Comparison of ENCODE assay signal across 22 mouse cellular contexts in the genomic region with DNA sequence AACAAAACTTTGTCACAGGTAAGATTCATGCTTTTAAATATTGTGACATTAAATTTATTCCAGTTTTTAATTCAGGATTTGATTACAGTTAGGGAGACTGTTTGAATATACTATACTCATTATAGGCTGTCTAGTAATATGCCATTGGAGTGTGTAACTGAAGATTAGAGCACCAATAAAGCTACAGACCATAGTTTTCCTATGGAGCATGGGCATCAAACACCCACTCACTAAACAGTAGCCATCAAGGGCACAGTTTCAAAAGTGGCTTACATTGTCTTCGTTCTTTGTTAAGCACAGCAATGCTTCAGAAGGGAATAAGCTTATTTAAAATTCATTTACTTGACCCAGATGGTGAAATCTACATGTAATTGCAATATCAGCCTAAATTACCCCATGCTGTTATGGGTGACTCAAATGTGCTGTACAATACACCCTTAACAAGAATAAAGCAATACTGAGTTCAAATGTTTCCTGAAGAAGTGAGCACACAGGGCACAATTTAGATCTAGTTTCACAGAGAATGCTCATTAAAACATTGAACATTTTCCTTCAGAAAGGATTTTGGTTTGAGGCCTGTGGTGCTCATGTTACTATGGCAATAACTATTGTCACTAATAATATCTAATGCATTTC.
DNase-seq lines count a peak whose midpoint lies in the region; ATAC-seq lines count a peak whose summit lies in the region.
"Had no signal": no experiment of that assay in that cellular context is flagged by ENCODE, and none has a peak within 500 bp of the region (broad histone marks: within the 10 kb centered on the region; RNA-seq: fewer than 3 reads in every experiment).

No protein-coding gene starts in this region.

- H3K4me2 ChIP-seq in forebrain, embryonic 14.5 days (ENCODE audit: low read length): no peak overlapping the region
- H3K4me2 ChIP-seq in forebrain, embryonic 11.5 days (ENCODE audit: low read depth, low read length, severe bottlenecking): no peak overlapping the region
- H3K4me2 ChIP-seq in hindbrain, embryonic 12.5 days (replicated peaks): no peak overlapping the region
- no peak overlapping the region for H3K4me2 ChIP-seq in midbrain, embryonic 13.5 days (replicated peaks)
- no peak overlapping the region for H3K4me2 ChIP-seq in neural tube, embryonic 15.5 days
- H3K4me2 ChIP-seq: embryonic facial prominence, embryonic 15.5 days; heart, embryonic 11.5 days had no signal

- H3K9ac ChIP-seq in forebrain, embryonic 14.5 days (ENCODE audit: low read length): no peak overlapping the region
- H3K9ac ChIP-seq in forebrain, embryonic 11.5 days (ENCODE audit: low read length): no peak overlapping the region
- no peak overlapping the region for H3K9ac ChIP-seq in hindbrain, embryonic 12.5 days
- no peak overlapping the region for H3K9ac ChIP-seq in midbrain, embryonic 13.5 days (replicated peaks)
- no peak overlapping the region for H3K9ac ChIP-seq in neural tube, embryonic 15.5 days (replicated peaks)
- H3K9ac ChIP-seq: embryonic facial prominence, embryonic 15.5 days; liver, postnatal 0 days had no signal

- DNase-seq in forebrain, embryonic 14.5 days (ENCODE audit: low spot score): peak; percentile 33
- no peak for DNase-seq in forebrain, embryonic 11.5 days (ENCODE audit: low spot score)
- DNase-seq in frontal cortex, adult 2 months (ENCODE audit: extremely low spot score in 1 of 2, low spot score in 1 of 2): no peak
- DNase-seq in natural killer cell, adult 2 months (ENCODE audit: low spot score in 2 of 2): no peak
- DNase-seq: adrenal gland, postnatal 14 days; cerebellum, adult 2 months; cerebellum, postnatal 36 days; heart, postnatal 10 days; kidney, adult 2 months; kidney, postnatal 36 days; layer of hippocampus, adult 9-11 months; liver, postnatal 0 days; lung, postnatal 10 days; thymus, postnatal 25 days had no signal

- no peak for ATAC-seq in forebrain, embryonic 14.5 days
- ATAC-seq in forebrain, embryonic 11.5 days (replicated peaks; ENCODE audit: low FRiP score): no peak
- 0 out of 2 replicates have a peak, but pooled peaks have one; percentile 50 for ATAC-seq in hindbrain, embryonic 12.5 days (ENCODE audit: low FRiP score)
- peak; percentile 76 for ATAC-seq in midbrain, embryonic 13.5 days
- peak; percentile 84 for ATAC-seq in neural tube, embryonic 15.5 days (ENCODE audit: low FRiP score)
- ATAC-seq: activated CD4-positive, CD25-positive, alpha-beta regulatory T cell, adult 4 months; liver, postnatal 0 days had no signal

- no peaks in the 10 kb centered on the region for H3K4me1 ChIP-seq in forebrain, embryonic 14.5 days (ENCODE audit: control insufficient read depth, insufficient read depth, low read length)
- H3K4me1 ChIP-seq in forebrain, embryonic 11.5 days (replicated peaks; ENCODE audit: control insufficient read depth, insufficient read depth, low read length): no peaks in the 10 kb centered on the region
- H3K4me1 ChIP-seq in hindbrain, embryonic 12.5 days: no peaks in the 10 kb centered on the region
- H3K4me1 ChIP-seq in midbrain, embryonic 13.5 days (replicated peaks): no peaks in the 10 kb centered on the region
- H3K4me1 ChIP-seq in neural tube, embryonic 15.5 days: no peaks in the 10 kb centered on the region
- H3K4me1 ChIP-seq: embryonic facial prominence, embryonic 15.5 days; limb, embryonic 10.5 days had no signal

- no peak overlapping the region for H3K27ac ChIP-seq in forebrain, embryonic 14.5 days (ENCODE audit: low read depth, low read length)
- H3K27ac ChIP-seq in forebrain, embryonic 11.5 days (ENCODE audit: low read depth, low read length): no peak overlapping the region
- H3K27ac ChIP-seq in hindbrain, embryonic 12.5 days: no peak overlapping the region
- no peak overlapping the region for H3K27ac ChIP-seq in midbrain, embryonic 13.5 days
- H3K27ac ChIP-seq in neural tube, embryonic 15.5 days (replicated peaks): no peak overlapping the region
- H3K27ac ChIP-seq: embryonic facial prominence, embryonic 15.5 days; limb, embryonic 10.5 days had no signal

- no peaks in the 10 kb centered on the region for H3K9me3 ChIP-seq in forebrain, embryonic 14.5 days (replicated peaks; ENCODE audit: control insufficient read depth, low read length)
- no peaks in the 10 kb centered on the region for H3K9me3 ChIP-seq in forebrain, embryonic 11.5 days (ENCODE audit: control insufficient read depth, low read length)
- H3K9me3 ChIP-seq in hindbrain, embryonic 12.5 days (replicated peaks): 0 out of 2 replicates have a peak, but pooled peaks cover 4% of the 10 kb centered on the region
- peaks cover 3% of the 10 kb centered on the region; the same call in 1 of the 2 replicates for H3K9me3 ChIP-seq in midbrain, embryonic 13.5 days
- no peaks in the 10 kb centered on the region for H3K9me3 ChIP-seq in neural tube, embryonic 15.5 days (replicated peaks)
- H3K9me3 ChIP-seq: embryonic facial prominence, embryonic 15.5 days; limb, embryonic 10.5 days had no signal

- H3K27me3 ChIP-seq in forebrain, embryonic 14.5 days (replicated peaks; ENCODE audit: control insufficient read depth, insufficient read depth, low read length): no peaks in the 10 kb centered on the region
- no peaks in the 10 kb centered on the region for H3K27me3 ChIP-seq in forebrain, embryonic 11.5 days (ENCODE audit: control insufficient read depth, insufficient read depth, low read length)
- no peaks in the 10 kb centered on the region for H3K27me3 ChIP-seq in hindbrain, embryonic 12.5 days
- no peaks in the 10 kb centered on the region for H3K27me3 ChIP-seq in midbrain, embryonic 13.5 days
- H3K27me3 ChIP-seq in neural tube, embryonic 15.5 days (replicated peaks): no peaks in the 10 kb centered on the region
- H3K27me3 ChIP-seq: embryonic facial prominence, embryonic 15.5 days had no signal

- no peaks in the 10 kb centered on the region for H3K36me3 ChIP-seq in forebrain, embryonic 14.5 days (ENCODE audit: control insufficient read depth, insufficient read depth, low read length)
- no peaks in the 10 kb centered on the region for H3K36me3 ChIP-seq in forebrain, embryonic 11.5 days (ENCODE audit: control insufficient read depth, insufficient read depth, low read length)
- H3K36me3 ChIP-seq in hindbrain, embryonic 12.5 days: no peaks in the 10 kb centered on the region
- H3K36me3 ChIP-seq in midbrain, embryonic 13.5 days: no peaks in the 10 kb centered on the region
- no peaks in the 10 kb centered on the region for H3K36me3 ChIP-seq in neural tube, embryonic 15.5 days
- H3K36me3 ChIP-seq: embryonic facial prominence, embryonic 15.5 days; G1E; limb, embryonic 10.5 days had no signal

- H3K4me3 ChIP-seq in forebrain, embryonic 14.5 days (ENCODE audit: low read depth, low read length): no peak overlapping the region
- H3K4me3 ChIP-seq in forebrain, embryonic 11.5 days (ENCODE audit: low read depth, low read length): no peak overlapping the region
- H3K4me3 ChIP-seq in hindbrain, embryonic 12.5 days: no peak overlapping the region
- no peak overlapping the region for H3K4me3 ChIP-seq in midbrain, embryonic 13.5 days (replicated peaks)
- no peak overlapping the region for H3K4me3 ChIP-seq in neural tube, embryonic 15.5 days (replicated peaks)
- H3K4me3 ChIP-seq: embryonic facial prominence, embryonic 15.5 days; limb, embryonic 10.5 days had no signal

- 39% methylated on average over 1 of the region's 1 CpGs for WGBS in forebrain, embryonic 14.5 days
- WGBS in forebrain, embryonic 11.5 days: 65% methylated on average over 1 of the region's 1 CpGs
- WGBS in hindbrain, embryonic 12.5 days: 58% methylated on average over 1 of the region's 1 CpGs
- WGBS in midbrain, embryonic 13.5 days: 56% methylated on average over 1 of the region's 1 CpGs
- WGBS in neural tube, embryonic 15.5 days: 43% methylated on average over 1 of the region's 1 CpGs

Comparison
In these comparisons a context has a peak if more than half of its experiments do, and no peak if none do; other contexts are left out.
1. ATAC-seq: peak in hindbrain, embryonic 12.5 days (single experiment), midbrain, embryonic 13.5 days (single experiment) and neural tube, embryonic 15.5 days (single experiment); none in forebrain, embryonic 14.5 days (single experiment) and forebrain, embryonic 11.5 days (single experiment).